Mouse (Mus musculus): ENCODE measurements at regions not wholly inside any gene's neighbourhood (a gene's known extent, or its start where the extent isn't known, plus 50 kb on each side); places are given as distances from the start of the nearest gene placed in this dataset.

GRCm38 (mm10) chr15:90334406-90334805, 110.3 kb downstream of the Alg10b start:
- TF ChIP-seq CTCF (IDR thresholded peaks at IDR 0.05; ENCODE audit: borderline replicate concordance, control insufficient read depth, extremely low read depth, insufficient read depth, low read length, poor library complexity) = no peak
- TF ChIP-seq POLR2A (IDR thresholded peaks at IDR 0.05; ENCODE audit: control insufficient read depth, extremely low read depth, insufficient read depth, low read length, poor library complexity) = no peak
